Mouse (Mus musculus): ENCODE results near the gene Astn1.

Gene Astn1

DNA sequence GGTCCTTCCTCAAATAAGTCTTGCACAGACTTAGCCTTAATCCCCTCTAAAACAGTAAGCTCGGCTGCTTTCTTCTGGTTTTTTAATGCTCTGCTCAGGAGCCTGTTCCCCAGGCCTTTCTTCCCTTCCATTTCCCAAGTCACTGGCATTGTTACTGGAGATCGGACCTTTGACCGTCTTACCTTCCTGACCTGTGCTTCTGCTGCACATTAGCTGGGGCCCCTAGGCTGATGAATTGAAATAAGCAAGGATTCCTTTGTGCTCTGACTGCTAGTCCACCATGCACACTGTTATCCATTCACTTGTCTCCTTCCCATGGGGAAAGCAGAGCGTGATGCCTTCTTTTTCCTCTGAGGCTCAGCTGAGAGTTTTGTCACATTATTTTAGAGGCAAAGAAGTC is 255.9 kb downstream of the Astn1 start:
- no peak for DNase-seq (ENCODE audit: low spot score)

GRCm38 (mm10) chr1:158632935-158633334 is 270.9 kb downstream of the Astn1 start:
- DNase-seq (ENCODE audit: low spot score) = no peak

GRCm38 (mm10) chr1:158633441-158633840 is 271.4 kb downstream of the Astn1 start:
- DNase-seq (ENCODE audit: low spot score) = no peak

DNA sequence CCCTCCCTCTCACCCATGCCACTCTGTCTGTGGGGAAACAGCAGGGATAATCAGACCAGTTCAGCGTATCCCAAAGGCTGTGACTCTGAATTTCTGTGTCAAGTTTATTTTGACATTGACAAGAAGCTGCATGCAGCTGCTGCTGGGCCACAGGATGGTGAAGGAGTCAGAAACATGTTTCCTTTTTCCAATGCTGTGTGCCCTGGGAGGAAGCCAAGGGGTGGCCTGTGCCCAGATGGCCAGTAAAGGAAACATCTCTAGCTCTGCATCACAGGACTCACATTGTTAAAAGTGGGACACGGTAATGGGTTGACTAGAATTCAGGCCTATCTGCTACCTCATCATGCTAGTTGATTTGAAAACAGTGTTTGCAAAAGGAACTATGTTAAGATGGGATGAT is 279.2 kb downstream of the Astn1 start:
- no peak for DNase-seq (ENCODE audit: low spot score)

- no peak for DNase-seq (ENCODE audit: low spot score)
These were observed 280.2 kb downstream of the Astn1 start for GRCm38 (mm10) chr1:158642247-158642646.

DNA sequence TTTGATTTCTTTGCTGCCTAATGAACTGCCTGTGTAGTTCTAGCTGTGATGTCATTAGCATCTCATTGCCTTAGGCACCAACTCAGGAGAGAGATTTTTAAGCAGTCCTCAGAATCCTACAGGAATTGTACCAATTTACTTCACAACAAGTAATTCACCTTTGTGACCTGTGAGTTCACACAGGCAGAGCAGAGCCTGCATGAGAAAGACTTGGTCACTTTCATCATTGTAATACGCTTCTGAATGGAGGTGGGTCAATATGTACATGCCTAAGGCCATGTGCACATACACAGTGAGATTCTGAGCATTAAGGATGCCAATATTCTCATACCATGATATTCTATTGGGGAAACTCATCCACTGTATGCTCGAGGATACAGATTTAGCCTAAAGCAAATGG is 290.7 kb downstream of the Astn1 start:
- DNase-seq (ENCODE audit: low spot score) = no peak

GRCm38 (mm10) chr1:158653808-158654520 is 291.9 kb downstream of the Astn1 start:
- peak; percentile 6 for DNase-seq (ENCODE audit: low spot score)

DNA sequence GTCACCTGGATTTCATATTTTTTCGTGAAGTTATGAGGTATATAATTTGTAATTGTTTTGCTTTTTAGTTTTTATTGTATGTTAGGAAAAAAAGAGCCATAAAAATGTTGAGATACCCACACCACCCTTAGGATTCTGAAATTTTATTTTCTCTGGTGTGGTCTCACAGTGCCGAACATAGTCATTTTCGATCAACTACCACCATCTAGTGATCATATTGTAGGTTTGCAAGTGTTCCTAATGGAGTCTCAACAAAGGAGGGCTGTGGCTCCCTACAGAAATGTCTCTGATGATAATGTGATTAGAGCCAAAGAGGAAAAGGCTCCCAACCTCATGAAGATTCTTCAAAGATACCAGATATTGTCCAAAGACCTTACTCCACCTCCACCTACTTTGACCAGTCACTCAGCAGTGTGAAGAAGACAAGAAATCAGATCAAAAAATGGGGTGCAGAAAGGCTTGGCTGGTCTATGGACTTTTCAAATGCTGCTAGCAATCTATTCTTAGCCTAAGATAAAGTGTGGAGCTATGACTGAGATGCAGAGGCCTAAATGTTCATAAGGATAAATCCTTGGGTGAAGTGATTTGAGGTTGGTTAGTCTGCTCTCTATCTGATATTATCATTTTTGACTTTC is 292.6 kb downstream of the Astn1 start:
- no peak for DNase-seq (ENCODE audit: low spot score)

DNA sequence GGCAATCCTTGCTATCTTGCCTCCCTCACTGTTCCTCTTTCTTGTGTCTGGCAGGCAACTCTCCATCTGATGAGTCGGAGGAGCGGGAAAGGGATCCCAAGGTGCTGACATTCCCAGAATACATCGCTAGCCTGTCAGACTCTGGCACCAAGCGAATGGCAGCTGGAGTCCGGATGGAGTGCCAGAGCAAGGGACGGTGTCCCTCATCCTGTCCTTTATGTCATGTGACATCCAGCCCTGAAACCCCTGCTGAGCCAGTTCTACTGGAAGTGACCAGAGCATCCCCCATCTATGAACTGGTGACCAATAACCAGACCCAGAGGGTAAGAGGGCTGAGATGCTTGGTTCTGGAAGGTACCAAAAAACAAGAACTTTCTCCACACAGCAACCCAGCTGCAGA is 294.9 kb downstream of the Astn1 start:
- no peak for DNase-seq (ENCODE audit: low spot score)

- DNase-seq (ENCODE audit: low spot score) = no peak
These were observed 303.9 kb downstream of the Astn1 start for GRCm38 (mm10) chr1:158666001-158666400.

DNA sequence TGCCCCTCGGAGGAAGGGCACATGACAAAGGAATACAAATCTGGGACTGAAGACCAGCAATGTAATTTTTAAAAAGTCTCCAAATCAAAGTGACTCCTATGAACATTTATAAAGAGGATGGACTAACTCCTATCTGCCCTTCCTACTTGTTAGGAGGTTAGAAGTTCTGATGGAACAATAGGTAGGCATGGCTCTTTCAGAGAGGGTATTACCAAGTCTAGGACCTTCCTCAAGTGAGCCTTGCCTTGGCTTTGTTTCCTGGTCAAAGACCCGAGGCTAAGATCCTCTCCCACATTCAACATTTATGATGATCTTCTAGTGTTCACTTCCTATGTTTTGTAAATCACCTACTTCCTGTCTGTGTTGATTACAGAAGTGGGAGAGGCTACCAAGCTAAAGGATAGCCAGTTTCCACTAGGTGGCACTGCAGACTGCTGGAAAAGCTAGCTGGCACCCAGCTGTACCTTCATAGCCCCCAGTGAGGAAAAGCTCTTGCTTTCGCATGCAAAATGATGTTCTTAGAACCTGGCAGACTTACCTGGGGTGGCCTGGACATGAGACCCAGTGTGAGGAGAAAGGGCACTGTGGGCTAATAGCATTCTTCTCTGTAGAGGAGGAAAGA is 308.0 kb downstream of the Astn1 start:
- peak; percentile 9 for DNase-seq (ENCODE audit: low spot score)

DNA sequence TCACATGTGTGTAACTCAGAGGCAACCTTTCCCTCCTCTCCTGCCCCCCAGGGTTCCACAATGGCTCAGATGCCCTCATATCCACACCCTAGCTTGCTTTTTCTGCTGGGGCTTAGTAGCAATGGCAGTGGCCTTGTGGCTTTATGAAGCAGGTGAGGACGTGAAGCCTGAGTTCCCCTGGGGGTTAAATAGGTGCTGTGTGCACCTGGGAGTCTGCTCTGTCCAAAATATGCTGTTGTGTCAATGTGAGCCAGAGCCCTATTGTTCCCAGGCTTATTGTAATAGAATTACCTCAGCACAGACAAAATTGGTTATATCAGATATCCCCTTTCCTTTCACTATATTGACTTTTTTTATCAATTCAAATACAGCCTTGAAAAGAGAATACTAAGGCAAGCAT is 325.7 kb downstream of the Astn1 start:
- DNase-seq (ENCODE audit: low spot score) = no peak

GRCm38 (mm10) chr1:158697423-158697822 is 335.4 kb downstream of the Astn1 start:
- no peak for DNase-seq (ENCODE audit: low spot score)

DNA sequence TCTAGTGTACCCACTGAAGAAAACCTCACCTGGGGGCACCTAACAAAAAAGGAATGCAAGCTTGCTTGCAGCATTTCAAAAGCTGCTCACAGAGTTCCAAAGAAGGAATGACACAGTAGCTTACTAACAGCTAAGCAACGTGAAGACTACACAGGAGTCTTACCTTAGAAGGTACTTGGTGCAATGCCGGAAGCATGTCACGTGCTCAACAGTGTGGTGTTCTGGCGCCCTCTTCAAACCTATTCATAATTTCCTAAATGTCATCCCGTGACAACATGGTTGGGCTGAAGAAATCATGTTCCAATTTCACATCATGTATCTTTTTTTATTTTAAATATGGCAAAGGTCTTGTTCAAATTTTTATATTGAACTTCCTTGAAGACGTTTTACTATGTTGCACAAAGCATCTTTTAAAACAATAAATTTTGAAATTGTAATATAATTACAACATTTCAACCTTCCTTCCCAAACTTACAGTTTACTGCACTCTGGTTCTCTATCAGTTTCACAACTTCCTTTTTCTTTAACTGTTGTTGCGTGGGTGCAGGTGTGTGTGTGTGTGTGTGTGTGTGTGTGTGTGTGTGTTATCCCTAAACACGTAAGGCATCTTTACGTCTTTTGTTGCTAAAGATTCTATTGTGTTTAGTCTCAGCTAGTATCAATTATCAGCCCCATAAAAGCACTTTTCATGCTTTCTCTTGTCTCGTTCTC is 335.9 kb downstream of the Astn1 start:
- DNase-seq (ENCODE audit: low spot score) = no peak

GRCm38 (mm10) chr1:158699276-158699675 is 337.2 kb downstream of the Astn1 start:
- DNase-seq (ENCODE audit: low spot score) = no peak

GRCm38 (mm10) chr1:158700147-158700546 is 338.1 kb downstream of the Astn1 start:
- DNase-seq (ENCODE audit: low spot score) = no peak

DNA sequence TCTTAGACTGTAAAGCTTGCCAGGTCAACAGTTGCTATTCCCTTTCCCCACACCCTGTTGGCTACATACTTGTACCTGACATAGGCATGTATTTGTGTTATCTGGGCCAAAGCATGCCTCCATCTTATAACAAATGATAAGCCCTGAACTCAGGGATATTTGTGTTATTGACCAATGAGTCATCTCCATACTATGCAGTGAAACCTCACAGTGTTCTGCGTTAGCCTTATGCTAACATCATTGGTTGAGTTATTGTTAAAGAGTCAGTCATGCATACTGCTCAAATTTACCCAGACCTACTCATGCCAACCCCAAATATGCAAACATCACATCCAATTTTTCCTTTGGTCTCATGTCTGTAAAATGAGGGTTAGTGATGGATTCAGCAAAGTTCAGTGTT is 339.3 kb downstream of the Astn1 start:
- DNase-seq (ENCODE audit: low spot score) = no peak

DNA sequence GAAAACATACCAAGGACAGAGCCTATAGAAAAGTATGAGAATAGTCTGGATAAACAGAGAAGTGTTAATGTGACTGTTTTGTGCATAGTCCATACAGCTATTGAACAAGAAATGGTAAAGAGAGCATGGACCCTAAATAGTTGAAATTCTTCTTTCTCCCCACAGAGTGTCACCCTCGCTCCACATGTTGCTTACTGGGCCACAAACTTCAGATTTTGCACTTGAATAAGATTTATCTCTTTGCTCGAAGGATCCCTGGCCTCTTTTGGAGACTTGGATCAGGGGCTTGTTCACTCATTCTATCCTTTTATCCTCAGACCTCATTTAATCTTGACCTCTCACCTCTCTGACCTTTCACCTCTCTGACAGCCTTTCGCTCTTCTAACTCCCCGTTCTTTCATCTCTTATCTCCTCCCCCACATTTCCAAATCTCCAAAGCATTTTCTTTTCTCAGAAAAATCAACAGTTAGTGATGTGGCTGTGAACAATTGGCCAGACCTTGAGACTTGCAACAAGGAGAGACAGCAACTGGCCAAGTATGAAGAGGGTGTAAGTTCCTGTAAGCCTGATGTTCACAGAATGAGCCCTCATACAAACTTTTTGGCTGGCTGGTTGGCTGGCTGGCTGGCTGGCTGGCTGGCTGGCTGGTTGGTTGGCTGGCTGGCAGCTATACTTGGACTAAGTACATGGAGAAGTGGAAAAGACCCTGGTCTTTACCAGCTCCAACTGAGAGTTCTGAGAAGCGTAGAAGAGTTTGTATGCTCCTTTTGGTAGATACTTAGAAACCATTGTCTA is 351.4 kb downstream of the Astn1 start:
- DNase-seq (ENCODE audit: low spot score) = peak; percentile 8

- DNase-seq (ENCODE audit: low spot score) = no peak
These were observed 370.9 kb downstream of the Astn1 start for GRCm38 (mm10) chr1:158732868-158733496.

GRCm38 (mm10) chr1:158739132-158739919 is 377.3 kb downstream of the Astn1 start:
- peak; percentile 4 for DNase-seq (ENCODE audit: low spot score)

Data from testis, postnatal 14 days (tissue).